Mouse (Mus musculus): Measurements from ENCODE around the gene Pld3. TPM values are rescaled to one million over a fixed set of nuclear protein-coding genes. Genes with fewer than 3 reads are reported as not detected.

The Pld3 gene
- polyA plus RNA-seq, 1 experiment: 60.5 TPM

GRCm38 (mm10) chr7:27540521-27540920, 12.5 kb downstream of the Pld3 start:
- TF ChIP-seq USF1 (IDR thresholded peaks at IDR 0.05; ENCODE audit: low read depth): no peak
- TF ChIP-seq MYOG (IDR thresholded peaks at IDR 0.05; ENCODE audit: control insufficient read depth, extremely low read depth, insufficient read length): no peak
- TF ChIP-seq MYOD1 (IDR thresholded peaks at IDR 0.05; ENCODE audit: control insufficient read depth, insufficient read length, low read depth): no peak
- no peak for TF ChIP-seq CTCF (IDR thresholded peaks at IDR 0.05; ENCODE audit: control insufficient read depth, insufficient read depth, insufficient read length)
- TF ChIP-seq MAX (IDR thresholded peaks at IDR 0.05): no peak
- TF ChIP-seq CEBPB (IDR thresholded peaks at IDR 0.05; ENCODE audit: low read depth): no peak
- no peak for TF ChIP-seq FOSL1 (IDR thresholded peaks at IDR 0.05; ENCODE audit: insufficient read depth, low read length, poor library complexity, severe bottlenecking)
- H3K79me3 ChIP-seq (ENCODE audit: low read depth): no peaks in the 10 kb centered on the region
- H3K79me2 ChIP-seq (ENCODE audit: control insufficient read depth, insufficient read depth): no peaks in the 10 kb centered on the region
- H3K4me3 ChIP-seq (ENCODE audit: insufficient read depth, poor library complexity, severe bottlenecking): no peak overlapping the region
- no peaks in the 10 kb centered on the region for H3K27me3 ChIP-seq (ENCODE audit: control insufficient read depth, insufficient read depth, insufficient read length)
- no peak overlapping the region for H3ac ChIP-seq (ENCODE audit: control insufficient read depth, insufficient read length, low read depth)
- no peaks in the 10 kb centered on the region for H3K36me3 ChIP-seq (ENCODE audit: control insufficient read depth, insufficient read depth)

- Histone ChIP-seq H3K79me2 (ENCODE audit: control insufficient read depth, insufficient read depth) (no peaks in the 10 kb centered on the region), H3ac (ENCODE audit: control insufficient read depth, insufficient read length, low read depth) (no peak overlapping the region), H3K4me3 (ENCODE audit: insufficient read depth, poor library complexity, severe bottlenecking) (no peak overlapping the region), H3K36me3 (ENCODE audit: control insufficient read depth, insufficient read depth) (no peaks in the 10 kb centered on the region), H3K79me3 (ENCODE audit: low read depth) (no peaks in the 10 kb centered on the region), H3K27me3 (ENCODE audit: control insufficient read depth, insufficient read depth, insufficient read length) (no peaks in the 10 kb centered on the region)
- TF ChIP-seq MYOG (IDR thresholded peaks at IDR 0.05; ENCODE audit: control insufficient read depth, extremely low read depth, insufficient read length): no peak
- no peak for TF ChIP-seq FOSL1 (IDR thresholded peaks at IDR 0.05; ENCODE audit: insufficient read depth, low read length, poor library complexity, severe bottlenecking)
- no peak for TF ChIP-seq MAX (IDR thresholded peaks at IDR 0.05)
These were observed 14.2 kb downstream of the Pld3 start for GRCm38 (mm10) chr7:27538797-27539196.

- Histone ChIP-seq H3K36me3 (ENCODE audit: control insufficient read depth, insufficient read depth) (no peaks in the 10 kb centered on the region), H3K79me3 (ENCODE audit: low read depth) (no peaks in the 10 kb centered on the region), H3ac (ENCODE audit: control insufficient read depth, insufficient read length, low read depth) (no peak overlapping the region), H3K4me3 (ENCODE audit: insufficient read depth, poor library complexity, severe bottlenecking) (no peak overlapping the region), H3K79me2 (ENCODE audit: control insufficient read depth, insufficient read depth) (no peaks in the 10 kb centered on the region), H3K27me3 (ENCODE audit: control insufficient read depth, insufficient read depth, insufficient read length) (no peaks in the 10 kb centered on the region)
- TF ChIP-seq MAX (IDR thresholded peaks at IDR 0.05) (no peak), FOSL1 (IDR thresholded peaks at IDR 0.05; ENCODE audit: insufficient read depth, low read length, poor library complexity, severe bottlenecking) (no peak), MYOG (IDR thresholded peaks at IDR 0.05; ENCODE audit: control insufficient read depth, extremely low read depth, insufficient read length) (no peak), USF1 (IDR thresholded peaks at IDR 0.05; ENCODE audit: low read depth) (no peak)
These were observed 15.0 kb downstream of the Pld3 start for GRCm38 (mm10) chr7:27537998-27538397.

GRCm38 (mm10) chr7:27536618-27537017, 16.4 kb downstream of the Pld3 start:
- no peaks in the 10 kb centered on the region for H3K79me2 ChIP-seq (ENCODE audit: control insufficient read depth, insufficient read depth)
- no peak overlapping the region for H3ac ChIP-seq (ENCODE audit: control insufficient read depth, insufficient read length, low read depth)
- H3K79me3 ChIP-seq (ENCODE audit: low read depth): no peaks in the 10 kb centered on the region
- H3K27me3 ChIP-seq (ENCODE audit: control insufficient read depth, insufficient read depth, insufficient read length): no peaks in the 10 kb centered on the region
- TF ChIP-seq CEBPB (IDR thresholded peaks at IDR 0.05; ENCODE audit: low read depth) (no peak), MYOD1 (IDR thresholded peaks at IDR 0.05; ENCODE audit: control insufficient read depth, insufficient read length, low read depth) (no peak), MAX (IDR thresholded peaks at IDR 0.05) (no peak), FOSL1 (IDR thresholded peaks at IDR 0.05; ENCODE audit: insufficient read depth, low read length, poor library complexity, severe bottlenecking) (no peak), CTCF (IDR thresholded peaks at IDR 0.05; ENCODE audit: control insufficient read depth, insufficient read depth, insufficient read length) (no peak), MYOG (IDR thresholded peaks at IDR 0.05; ENCODE audit: control insufficient read depth, extremely low read depth, insufficient read length) (no peak), USF1 (IDR thresholded peaks at IDR 0.05; ENCODE audit: low read depth) (no peak)
- H3K36me3 ChIP-seq (ENCODE audit: control insufficient read depth, insufficient read depth): no peaks in the 10 kb centered on the region
- no peak overlapping the region for H3K4me3 ChIP-seq (ENCODE audit: insufficient read depth, poor library complexity, severe bottlenecking)

- H3ac ChIP-seq (ENCODE audit: control insufficient read depth, insufficient read length, low read depth): no peak overlapping the region
- no peak overlapping the region for H3K4me3 ChIP-seq (ENCODE audit: insufficient read depth, poor library complexity, severe bottlenecking)
- no peaks in the 10 kb centered on the region for H3K79me3 ChIP-seq (ENCODE audit: low read depth)
- TF ChIP-seq CEBPB (IDR thresholded peaks at IDR 0.05; ENCODE audit: low read depth): no peak
- TF ChIP-seq FOSL1 (IDR thresholded peaks at IDR 0.05; ENCODE audit: insufficient read depth, low read length, poor library complexity, severe bottlenecking): no peak
- TF ChIP-seq USF1 (IDR thresholded peaks at IDR 0.05; ENCODE audit: low read depth): no peak
- TF ChIP-seq CTCF (IDR thresholded peaks at IDR 0.05; ENCODE audit: control insufficient read depth, insufficient read depth, insufficient read length): no peak
- no peak for TF ChIP-seq MYOD1 (IDR thresholded peaks at IDR 0.05; ENCODE audit: control insufficient read depth, insufficient read length, low read depth)
- no peak for TF ChIP-seq MAX (IDR thresholded peaks at IDR 0.05)
- TF ChIP-seq MYOG (IDR thresholded peaks at IDR 0.05; ENCODE audit: control insufficient read depth, extremely low read depth, insufficient read length): no peak
- no peaks in the 10 kb centered on the region for H3K79me2 ChIP-seq (ENCODE audit: control insufficient read depth, insufficient read depth)
- no peaks in the 10 kb centered on the region for H3K27me3 ChIP-seq (ENCODE audit: control insufficient read depth, insufficient read depth, insufficient read length)
- no peaks in the 10 kb centered on the region for H3K36me3 ChIP-seq (ENCODE audit: control insufficient read depth, insufficient read depth)
These were observed 17.6 kb downstream of the Pld3 start for GRCm38 (mm10) chr7:27535386-27535785.

GRCm38 (mm10) chr7:27532480-27533050, 20.5 kb downstream of the Pld3 start:
- H3K27me3 ChIP-seq (ENCODE audit: control insufficient read depth, insufficient read depth, insufficient read length): no peaks in the 10 kb centered on the region
- no peaks in the 10 kb centered on the region for H3K79me3 ChIP-seq (ENCODE audit: low read depth)
- no peaks in the 10 kb centered on the region for H3K79me2 ChIP-seq (ENCODE audit: control insufficient read depth, insufficient read depth)
- H3ac ChIP-seq (ENCODE audit: control insufficient read depth, insufficient read length, low read depth): no peak overlapping the region
- TF ChIP-seq MYOG (IDR thresholded peaks at IDR 0.05; ENCODE audit: control insufficient read depth, extremely low read depth, insufficient read length) (no peak), MAX (IDR thresholded peaks at IDR 0.05) (no peak), USF1 (IDR thresholded peaks at IDR 0.05; ENCODE audit: low read depth) (no peak), CTCF (IDR thresholded peaks at IDR 0.05; ENCODE audit: control insufficient read depth, insufficient read depth, insufficient read length) (no peak), MYOD1 (IDR thresholded peaks at IDR 0.05; ENCODE audit: control insufficient read depth, insufficient read length, low read depth) (no peak), FOSL1 (IDR thresholded peaks at IDR 0.05; ENCODE audit: insufficient read depth, low read length, poor library complexity, severe bottlenecking) (no peak), CEBPB (IDR thresholded peaks at IDR 0.05; ENCODE audit: low read depth) (no peak)
- H3K36me3 ChIP-seq (ENCODE audit: control insufficient read depth, insufficient read depth): no peaks in the 10 kb centered on the region
- no peak overlapping the region for H3K4me3 ChIP-seq (ENCODE audit: insufficient read depth, poor library complexity, severe bottlenecking)
